Mouse (Mus musculus) embryonic facial prominence, embryonic 14.5 days (tissue): ENCODE measurements at regions not wholly inside any gene's neighbourhood (a gene's known extent, or its start where the extent isn't known, plus 50 kb on each side); places are given as distances from the start of the nearest gene placed in this dataset.

Experiments
- ATAC-seq: fragments of 200-750 bp; cut with Nextera tagmentation; 2 replicates; pipeline ENCODE4 v1.8.0; 2017; ENCODE audit warnings: low read depth, moderate number of reproducible peaks, moderate TSS enrichment
- DNase-seq: peaks from one replicate; pipeline ENCODE4 v3.0.0-alpha.2; 2015; ENCODE audit warnings: low spot score
- H3K27ac ChIP-seq: fragments of 300-500 bp; sonication (generic); replicated peaks from 2 replicates; pipeline ENCODE4 v1.5.1; 2014; ENCODE audit warnings: low read depth, mild to moderate bottlenecking, low read length, moderate library complexity
- H3K27me3 ChIP-seq: fragments of 300-500 bp; sonication (generic); replicated peaks from 2 replicates; pipeline ENCODE4 v1.6.1; 2014; ENCODE audit warnings: low read length; ENCODE audit not compliant: control insufficient read depth, insufficient read depth
- H3K36me3 ChIP-seq: fragments of 300-500 bp; sonication (generic); 2 replicates; pipeline ENCODE4 v1.6.1; 2014; ENCODE audit warnings: low read length, mixed read lengths; ENCODE audit not compliant: control insufficient read depth, insufficient read depth
- H3K4me1 ChIP-seq: fragments of 300-500 bp; sonication (generic); 2 replicates; pipeline ENCODE4 v1.6.1; 2014; ENCODE audit warnings: antibody characterized with exemption, low read length; ENCODE audit not compliant: control insufficient read depth, insufficient read depth
- H3K4me2 ChIP-seq: fragments of 300-500 bp; sonication (generic); 2 replicates; pipeline ENCODE4 v1.6.1; 2014; ENCODE audit warnings: low read depth, mild to moderate bottlenecking, low read length, moderate library complexity, mixed read lengths
- H3K4me3 ChIP-seq: fragments of 300-500 bp; sonication (generic); 2 replicates; pipeline ENCODE4 v1.5.1; 2014; ENCODE audit warnings: low read depth, mild to moderate bottlenecking, low read length
- H3K9ac ChIP-seq: fragments of 300-500 bp; sonication (generic); 2 replicates; pipeline ENCODE4 v1.6.1; 2014; ENCODE audit warnings: low read depth, mild to moderate bottlenecking, low read length, moderate library complexity, mixed read lengths
- H3K9me3 ChIP-seq: fragments of 300-500 bp; sonication (generic); 2 replicates; pipeline ENCODE4 v1.6.1; 2016; ENCODE audit warnings: low read length; ENCODE audit not compliant: control insufficient read depth
- WGBS: fragments of 180-500 bp; shearing (Covaris S2); extraction: QIAGEN DNeasy Blood & Tissue Kit; methylation state at CpG from one replicate; pipeline ENCODE4 v1.1.7; 2014; 5-methylcytosine and 5-hydroxymethylcytosine counted together

DNA sequence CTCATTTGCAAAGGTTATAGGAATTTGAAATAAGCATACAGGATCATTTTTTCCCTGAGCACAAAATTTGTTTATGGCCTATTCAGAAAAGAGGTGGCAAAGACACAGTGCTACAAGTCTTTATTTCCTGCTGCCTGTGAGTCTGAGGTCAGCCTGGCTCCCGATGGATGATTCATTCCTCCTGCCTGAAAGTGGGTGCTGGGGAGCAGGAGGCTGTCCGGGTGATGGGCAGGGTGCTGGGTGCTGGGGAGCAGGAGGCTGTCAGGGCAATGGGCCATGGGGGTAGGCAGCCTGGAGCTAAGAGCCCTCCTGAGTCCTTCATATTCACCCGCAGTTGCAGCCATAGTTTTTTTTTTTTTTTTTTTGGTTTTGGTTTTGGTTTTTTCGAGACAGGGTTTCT lies 67.1 kb upstream of the Tbca start:
- no peak overlapping the region for H3K9ac ChIP-seq
- WGBS, result 73% methylated on average over 4 of the region's 4 CpGs
- ATAC-seq, result no peak

More for the DNA sequence above, 67.1 kb upstream of the Tbca start:
- Histone ChIP-seq H3K27ac (no peak overlapping the region), H3K27me3 (no peaks in the 10 kb centered on the region), H3K4me1 (no peaks in the 10 kb centered on the region), H3K36me3 (no peaks in the 10 kb centered on the region), H3K4me3 (no peak overlapping the region), H3K4me2 (no peak overlapping the region), H3K9me3 (no peaks in the 10 kb centered on the region)
- no peak for DNase-seq
